Mouse (Mus musculus) heart, adult 2 months (tissue): ENCODE data around the gene S100pbp.

Experiments
- CTCF ChIP-seq: fragments of 200-600 bp; IDR thresholded peaks from 2 replicates; pipeline ENCODE4 v1.8.1; 2022; ENCODE audit warnings: antibody characterized with exemption, mild to moderate bottlenecking, moderate library complexity
- EP300 ChIP-seq: fragments of 200-500 bp; IDR thresholded peaks from 2 replicates; pipeline ENCODE4 v1.6.1; 2011; ENCODE audit warnings: low read depth, low read length, control low read depth; ENCODE audit not compliant: insufficient read depth
- POLR2A ChIP-seq: fragments of 200-500 bp; IDR thresholded peaks from 2 replicates; pipeline ENCODE4 v1.6.1; 2011; ENCODE audit warnings: mild to moderate bottlenecking, low read depth, low read length, control low read depth; ENCODE audit not compliant: insufficient read depth

DNA sequence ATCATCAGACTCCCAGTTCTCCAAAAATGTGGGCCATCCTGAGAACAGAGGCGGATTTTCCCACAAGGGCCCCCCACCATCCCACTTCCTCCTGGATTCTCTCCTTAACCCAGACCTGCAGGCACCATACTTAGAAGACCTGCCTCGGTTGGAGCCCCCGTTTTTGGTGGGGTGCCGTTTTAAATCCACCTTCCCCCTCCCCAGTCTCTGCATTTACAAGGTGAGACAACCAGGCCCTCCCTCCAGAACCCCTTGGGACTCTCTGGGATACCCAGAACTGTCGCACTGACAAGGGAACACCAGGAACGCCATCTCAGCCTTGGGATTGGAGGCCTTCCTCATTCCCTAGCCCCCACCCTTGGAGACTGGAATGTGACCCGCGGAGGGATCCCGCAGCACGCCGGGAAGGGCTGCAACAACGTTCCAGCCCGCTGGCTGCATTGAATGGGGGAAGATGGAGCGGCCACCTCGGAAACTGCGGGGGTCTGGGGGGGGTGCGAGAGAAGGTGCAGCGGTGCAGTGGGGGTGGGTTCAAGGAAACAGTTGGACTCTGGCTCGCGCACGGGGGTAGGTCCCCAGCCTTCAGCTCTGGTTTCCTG lies 48.4 kb upstream of the S100pbp start:
- no peak for TF ChIP-seq CTCF
- TF ChIP-seq EP300: no peak
- no peak for TF ChIP-seq POLR2A
